Mouse (Mus musculus): ENCODE data around the gene Cep170. TPM values are rescaled to one million over a fixed set of nuclear protein-coding genes. Genes with fewer than 3 reads are reported as not detected.

The Cep170 gene
- polyA plus RNA-seq, 1 experiment: 22.9 TPM

DNA sequence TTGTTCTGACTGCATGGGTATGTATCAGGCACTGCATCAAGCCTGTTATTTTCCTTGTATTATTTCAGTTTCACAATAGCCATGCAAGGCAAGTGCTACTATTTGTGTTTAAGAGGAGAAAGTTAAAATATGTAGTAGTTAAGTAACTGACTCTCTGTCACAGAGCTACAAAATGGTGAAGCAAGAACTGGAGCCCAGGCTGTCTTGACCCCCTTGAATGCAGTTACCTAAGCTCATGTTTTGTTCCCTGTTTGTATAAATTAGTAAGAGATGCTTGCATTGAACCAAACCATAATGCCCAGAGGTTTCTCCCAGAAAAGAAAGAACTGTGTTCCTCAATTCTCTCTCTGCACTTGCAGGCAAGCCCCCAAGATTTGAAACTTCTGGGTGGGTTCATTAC, 19.4 kb upstream of the Cep170 start:
- Histone ChIP-seq H3K36me3 (ENCODE audit: control insufficient read depth, insufficient read depth, low read length) (peaks cover 6% of the 10 kb centered on the region; the same call in 1 of the 2 replicates), H3K27me3 (ENCODE audit: control insufficient read depth, insufficient read depth, low read length) (no peaks in the 10 kb centered on the region; the same call in 1 of the 2 replicates), H3K4me1 (replicated peaks; ENCODE audit: control insufficient read depth, insufficient read depth, low read length) (peaks cover 8% of the 10 kb centered on the region), H3K4me3 (ENCODE audit: control insufficient read depth, insufficient read depth, low read length) (no peak overlapping the region), H3K27ac (ENCODE audit: control insufficient read depth, insufficient read depth, low read length) (no peak overlapping the region)
- no peak for DNase-seq
- no peak for TF ChIP-seq CTCF (IDR thresholded peaks at IDR 0.05; ENCODE audit: borderline replicate concordance, control insufficient read depth, extremely low read depth, insufficient read depth, low read length, poor library complexity)

DNA sequence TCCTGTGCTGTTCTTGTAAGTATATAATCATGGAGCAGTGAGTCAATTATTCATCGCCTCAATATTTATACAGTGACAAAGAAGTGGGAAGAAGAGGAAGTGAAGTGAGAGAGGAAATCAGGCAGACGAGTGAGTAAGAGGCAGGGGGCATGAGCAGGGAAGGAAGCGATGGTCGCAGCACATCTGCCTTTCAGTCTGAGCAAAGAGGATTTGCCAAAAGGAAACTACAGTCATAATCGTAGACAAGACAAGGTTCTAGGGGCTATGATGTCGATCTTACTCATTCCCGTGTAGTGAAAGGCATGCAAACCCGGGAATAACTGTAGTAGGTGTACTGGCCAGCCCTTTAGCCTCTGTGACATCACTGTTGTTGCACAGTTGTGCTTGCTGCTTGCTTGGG, 18.7 kb upstream of the Cep170 start:
- 34% methylated on average over 8 of the region's 8 CpGs for WGBS
- H3K36me3 ChIP-seq (ENCODE audit: control insufficient read depth, insufficient read depth, low read length): peaks cover 6% of the 10 kb centered on the region; the same call in 1 of the 2 replicates
- no peak overlapping the region for H3K27ac ChIP-seq (ENCODE audit: control insufficient read depth, insufficient read depth, low read length)

DNA sequence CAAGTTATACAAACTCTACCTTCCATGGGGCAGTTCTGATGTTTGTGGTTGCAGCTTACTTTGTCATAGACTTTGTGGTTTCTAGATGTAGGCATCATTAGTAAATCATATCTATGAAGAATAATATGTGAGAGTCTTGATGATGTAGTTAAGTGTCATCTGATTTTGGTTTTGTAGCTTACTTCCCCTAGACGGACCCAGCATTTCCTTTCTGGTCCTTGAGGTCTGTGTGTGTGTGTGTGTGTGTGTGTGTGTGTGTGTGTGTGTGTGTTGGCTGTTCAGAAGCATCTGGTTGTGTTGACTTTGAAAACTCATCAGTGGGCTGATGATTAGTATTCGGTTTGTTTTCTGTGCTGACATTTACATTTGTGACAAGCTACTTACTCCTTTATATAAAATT, 18.2 kb upstream of the Cep170 start:
- Histone ChIP-seq H3K4me3 (ENCODE audit: control insufficient read depth, insufficient read depth, low read length) (no peak overlapping the region), H3K4me1 (replicated peaks; ENCODE audit: control insufficient read depth, insufficient read depth, low read length) (peaks cover 8% of the 10 kb centered on the region), H3K36me3 (ENCODE audit: control insufficient read depth, insufficient read depth, low read length) (peaks cover 6% of the 10 kb centered on the region; the same call in 1 of the 2 replicates), H3K27me3 (ENCODE audit: control insufficient read depth, insufficient read depth, low read length) (no peaks in the 10 kb centered on the region; the same call in 1 of the 2 replicates), H3K27ac (ENCODE audit: control insufficient read depth, insufficient read depth, low read length) (no peak overlapping the region)
- DNase-seq: no peak
- TF ChIP-seq CTCF (IDR thresholded peaks at IDR 0.05; ENCODE audit: borderline replicate concordance, control insufficient read depth, extremely low read depth, insufficient read depth, low read length, poor library complexity) (no peak), POLR2A (IDR thresholded peaks at IDR 0.05; ENCODE audit: control insufficient read depth, extremely low read depth, insufficient read depth, low read length, poor library complexity) (no peak)
- 46% methylated on average over 2 of the region's 2 CpGs for WGBS

More for the DNA sequence above, 18.7 kb upstream of the Cep170 start:
- no peak for DNase-seq
- H3K4me3 ChIP-seq (ENCODE audit: control insufficient read depth, insufficient read depth, low read length): no peak overlapping the region
- TF ChIP-seq CTCF (IDR thresholded peaks at IDR 0.05; ENCODE audit: borderline replicate concordance, control insufficient read depth, extremely low read depth, insufficient read depth, low read length, poor library complexity): no peak
- TF ChIP-seq POLR2A (IDR thresholded peaks at IDR 0.05; ENCODE audit: control insufficient read depth, extremely low read depth, insufficient read depth, low read length, poor library complexity): no peak
- H3K27me3 ChIP-seq (ENCODE audit: control insufficient read depth, insufficient read depth, low read length): no peaks in the 10 kb centered on the region; the same call in 1 of the 2 replicates
- H3K4me1 ChIP-seq (replicated peaks; ENCODE audit: control insufficient read depth, insufficient read depth, low read length): peaks cover 8% of the 10 kb centered on the region

DNA sequence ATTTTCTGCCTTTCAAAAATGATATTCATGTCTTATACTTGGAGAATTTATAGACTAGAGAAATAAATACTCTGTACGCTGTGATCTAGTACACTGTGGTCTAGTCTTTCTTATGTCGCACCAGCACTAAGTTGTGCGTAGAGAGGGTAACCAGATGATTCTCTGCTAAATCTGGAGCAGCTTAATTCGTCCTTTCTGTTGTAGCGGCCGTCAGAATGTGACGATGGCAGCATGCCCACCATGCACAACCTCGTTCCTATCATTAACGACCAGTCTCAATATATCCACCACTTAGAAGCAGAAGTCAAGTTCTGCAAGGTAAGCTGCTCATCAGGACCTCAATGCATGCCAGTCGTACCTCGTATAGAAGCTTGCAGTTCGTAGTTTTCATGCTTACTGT, 14.8 kb upstream of the Cep170 start:
- H3K4me3 ChIP-seq (ENCODE audit: control insufficient read depth, insufficient read depth, low read length): no peak overlapping the region
- H3K4me1 ChIP-seq (replicated peaks; ENCODE audit: control insufficient read depth, insufficient read depth, low read length): peaks cover 3% of the 10 kb centered on the region; the same call in 1 of the 2 replicates
- no peak for DNase-seq
- TF ChIP-seq POLR2A (IDR thresholded peaks at IDR 0.05; ENCODE audit: control insufficient read depth, extremely low read depth, insufficient read depth, low read length, poor library complexity) (no peak), CTCF (IDR thresholded peaks at IDR 0.05; ENCODE audit: borderline replicate concordance, control insufficient read depth, extremely low read depth, insufficient read depth, low read length, poor library complexity) (no peak)
- peaks cover 6% of the 10 kb centered on the region; the same call in 1 of the 2 replicates for H3K36me3 ChIP-seq (ENCODE audit: control insufficient read depth, insufficient read depth, low read length)
- no peaks in the 10 kb centered on the region for H3K27me3 ChIP-seq (ENCODE audit: control insufficient read depth, insufficient read depth, low read length)
- WGBS: 98% methylated on average over 12 of the region's 12 CpGs
- H3K27ac ChIP-seq (ENCODE audit: control insufficient read depth, insufficient read depth, low read length): no peak overlapping the region

DNA sequence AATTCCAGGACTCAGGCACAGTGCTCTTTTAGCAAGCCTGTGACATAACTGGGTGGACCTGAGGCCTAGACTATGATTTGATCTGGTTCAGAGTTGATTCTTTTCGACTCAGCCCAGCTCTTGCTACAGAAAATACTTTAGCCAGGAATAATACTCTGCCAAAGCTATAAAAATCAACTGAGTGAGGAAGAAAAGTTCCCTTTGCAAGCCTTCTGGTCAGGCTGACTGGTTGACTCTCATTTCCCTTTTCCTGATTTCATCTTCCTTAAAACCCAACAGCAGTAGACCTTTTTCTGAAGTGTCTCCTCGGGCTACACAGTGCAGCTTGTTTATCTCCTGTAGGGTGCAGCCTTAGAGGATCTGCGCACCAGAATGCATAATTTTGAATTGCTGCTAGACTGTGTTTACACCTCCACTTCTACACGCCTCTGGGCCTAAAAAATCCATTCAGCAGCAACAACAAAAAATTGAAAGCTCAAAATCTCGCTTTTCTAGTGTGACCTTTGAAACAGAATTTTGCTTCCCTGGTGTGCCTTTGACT, 14.1 kb upstream of the Cep170 start:
- DNase-seq: no peak
- no peak overlapping the region for H3K27ac ChIP-seq (ENCODE audit: control insufficient read depth, insufficient read depth, low read length)
- no peaks in the 10 kb centered on the region for H3K27me3 ChIP-seq (ENCODE audit: control insufficient read depth, insufficient read depth, low read length)
- H3K36me3 ChIP-seq (ENCODE audit: control insufficient read depth, insufficient read depth, low read length): peaks cover 6% of the 10 kb centered on the region; the same call in 1 of the 2 replicates
- no peak overlapping the region for H3K4me3 ChIP-seq (ENCODE audit: control insufficient read depth, insufficient read depth, low read length)
- WGBS: 74% methylated on average over 5 of the region's 5 CpGs
- H3K4me1 ChIP-seq (replicated peaks; ENCODE audit: control insufficient read depth, insufficient read depth, low read length): peaks cover 3% of the 10 kb centered on the region; the same call in 1 of the 2 replicates
- TF ChIP-seq POLR2A (IDR thresholded peaks at IDR 0.05; ENCODE audit: control insufficient read depth, extremely low read depth, insufficient read depth, low read length, poor library complexity) (no peak), CTCF (IDR thresholded peaks at IDR 0.05; ENCODE audit: borderline replicate concordance, control insufficient read depth, extremely low read depth, insufficient read depth, low read length, poor library complexity) (no peak)

DNA sequence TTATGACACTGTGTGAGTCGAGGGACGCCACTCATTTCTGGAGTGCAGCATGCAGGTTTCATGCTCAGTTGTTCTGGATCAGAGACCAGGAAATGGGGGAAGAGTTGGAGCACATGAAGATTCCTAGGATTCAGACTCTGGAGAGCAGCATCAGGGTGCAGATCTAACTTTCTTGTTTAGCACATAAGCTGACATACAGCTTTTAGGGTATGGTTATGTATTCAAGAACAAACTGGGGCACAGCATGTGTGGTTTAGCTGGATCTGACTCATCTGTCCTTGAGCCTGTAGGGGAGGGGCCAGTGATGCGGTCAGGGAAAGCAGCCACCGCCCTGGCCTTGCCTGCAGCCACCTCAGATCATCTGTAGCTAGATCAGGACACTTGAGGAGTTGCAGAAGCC, 13.5 kb upstream of the Cep170 start:
- TF ChIP-seq CTCF (IDR thresholded peaks at IDR 0.05; ENCODE audit: borderline replicate concordance, control insufficient read depth, extremely low read depth, insufficient read depth, low read length, poor library complexity) (no peak), POLR2A (IDR thresholded peaks at IDR 0.05; ENCODE audit: control insufficient read depth, extremely low read depth, insufficient read depth, low read length, poor library complexity) (no peak)
- 93% methylated on average over 4 of the region's 4 CpGs for WGBS
- Histone ChIP-seq H3K4me3 (ENCODE audit: control insufficient read depth, insufficient read depth, low read length) (no peak overlapping the region), H3K27ac (ENCODE audit: control insufficient read depth, insufficient read depth, low read length) (no peak overlapping the region), H3K36me3 (ENCODE audit: control insufficient read depth, insufficient read depth, low read length) (peaks cover 6% of the 10 kb centered on the region; the same call in 1 of the 2 replicates), H3K4me1 (replicated peaks; ENCODE audit: control insufficient read depth, insufficient read depth, low read length) (peaks cover 3% of the 10 kb centered on the region; the same call in 1 of the 2 replicates), H3K27me3 (ENCODE audit: control insufficient read depth, insufficient read depth, low read length) (no peaks in the 10 kb centered on the region)
- no peak for DNase-seq

DNA sequence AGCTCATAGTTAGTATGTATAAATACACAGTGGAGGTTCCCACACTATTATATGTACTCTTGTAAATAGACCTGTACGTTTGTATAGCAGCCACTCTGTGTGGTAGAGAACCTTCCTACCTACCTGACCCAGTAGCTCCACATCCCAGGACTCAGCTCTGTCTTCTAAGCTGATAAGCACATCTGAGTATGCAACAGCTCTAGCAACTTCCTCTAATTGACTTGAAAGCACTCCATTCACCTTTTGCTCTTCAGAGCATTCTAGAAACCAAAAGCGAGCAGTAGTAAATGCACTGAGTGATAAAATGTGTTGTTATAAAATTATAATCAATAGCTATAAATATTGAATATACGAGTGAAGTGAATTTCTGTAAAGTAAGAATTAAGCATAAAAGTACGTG, 13.1 kb upstream of the Cep170 start:
- Histone ChIP-seq H3K27me3 (ENCODE audit: control insufficient read depth, insufficient read depth, low read length) (no peaks in the 10 kb centered on the region), H3K27ac (ENCODE audit: control insufficient read depth, insufficient read depth, low read length) (no peak overlapping the region), H3K36me3 (ENCODE audit: control insufficient read depth, insufficient read depth, low read length) (peaks cover 6% of the 10 kb centered on the region; the same call in 1 of the 2 replicates), H3K4me3 (ENCODE audit: control insufficient read depth, insufficient read depth, low read length) (no peak overlapping the region), H3K4me1 (replicated peaks; ENCODE audit: control insufficient read depth, insufficient read depth, low read length) (peaks cover 3% of the 10 kb centered on the region; the same call in 1 of the 2 replicates)
- DNase-seq: no peak
- no peak for TF ChIP-seq POLR2A (IDR thresholded peaks at IDR 0.05; ENCODE audit: control insufficient read depth, extremely low read depth, insufficient read depth, low read length, poor library complexity)
- no peak for TF ChIP-seq CTCF (IDR thresholded peaks at IDR 0.05; ENCODE audit: borderline replicate concordance, control insufficient read depth, extremely low read depth, insufficient read depth, low read length, poor library complexity)
- WGBS: 96% methylated on average over 4 of the region's 4 CpGs
